Mouse (Mus musculus) CH12.LX (cell line): ENCODE measurements at regions not wholly inside any gene's neighbourhood (a gene's known extent, or its start where the extent isn't known, plus 50 kb on each side); places are given as distances from the start of the nearest gene placed in this dataset.

Experiments
- DNase-seq: peaks from one replicate; pipeline ENCODE4 v3.0.0-alpha.2; 2013; ENCODE audit errors: extremely low read depth
- H3K27ac ChIP-seq: 2 replicates; pipeline ENCODE4 v1.5.1; 2012; ENCODE audit warnings: low read depth, mild to moderate bottlenecking, control low read depth, moderate library complexity; ENCODE audit not compliant: insufficient read depth
- H3K27me3 ChIP-seq: replicated peaks from 2 replicates; pipeline ENCODE3; 2012; ENCODE audit warnings: inconsistent platforms
- H3K36me3 ChIP-seq, 2 experiments: replicated peaks in 1 of 2; 2 replicates each; pipeline versions ENCODE3 to v1.6.1; 2012; ENCODE audit warnings: inconsistent platforms in 1 of 2, low read length in 1 of 2, mild to moderate bottlenecking in 1 of 2, mixed read lengths in 1 of 2, moderate library complexity in 1 of 2; ENCODE audit not compliant: control insufficient read depth in 1 of 2, insufficient read depth in 1 of 2
- H3K4me1 ChIP-seq, 2 experiments: 2 replicates each; pipeline ENCODE4 v1.6.1; 2012; ENCODE audit warnings: inconsistent platforms in 1 of 2, moderate library complexity in 1 of 2; ENCODE audit not compliant: insufficient read depth in 2 of 2, control insufficient read depth in 1 of 2
- H3K4me2 ChIP-seq: 2 replicates; pipeline ENCODE4 v1.6.1; 2012; ENCODE audit warnings: low read depth, mild to moderate bottlenecking, control low read depth; ENCODE audit not compliant: poor library complexity, insufficient read depth, severe bottlenecking
- H3K4me3 ChIP-seq, 3 experiments: fragments of 150-350 bp in 1 of 3; sonication (generic) in 1 of 3; replicated peaks in 1 of 3; 2 replicates each; pipeline versions ENCODE3 to v1.5.1; 2011 to 2012; ENCODE audit warnings: low read depth in 2 of 3, low read length in 2 of 3, mild to moderate bottlenecking in 2 of 3, moderate library complexity in 2 of 3, control low read depth in 1 of 3, improper control_type of control experiment in 1 of 3, inconsistent platforms in 1 of 3, mixed read lengths in 1 of 3; ENCODE audit not compliant: poor library complexity in 1 of 3
- H3K79me2 ChIP-seq: replicated peaks from 2 replicates; pipeline ENCODE4 v1.6.1; 2012; ENCODE audit warnings: mild to moderate bottlenecking, moderate library complexity; ENCODE audit not compliant: control insufficient read depth, poor library complexity, insufficient read depth, severe bottlenecking; ENCODE audit errors: extremely low read depth
- H3K9ac ChIP-seq: 2 replicates; pipeline ENCODE4 v1.6.1; 2012; ENCODE audit warnings: low read depth, mild to moderate bottlenecking, control low read depth, moderate library complexity; ENCODE audit not compliant: insufficient read depth
- H3K9me3 ChIP-seq: replicated peaks from 2 replicates; pipeline ENCODE3; 2012; ENCODE audit warnings: low read length, inconsistent platforms, mixed read lengths
- BHLHE40 ChIP-seq: IDR thresholded peaks from 2 replicates; pipeline ENCODE4 v1.6.1; 2011; ENCODE audit warnings: mild to moderate bottlenecking, low read depth, low read length, improper control_type of control experiment
- CHD1 ChIP-seq: IDR thresholded peaks from 2 replicates; pipeline ENCODE4 v1.6.1; 2012; ENCODE audit warnings: low read depth, low read length, improper control_type of control experiment, inconsistent platforms
- CHD2 ChIP-seq: IDR thresholded peaks from 2 replicates; pipeline ENCODE4 v1.6.1; 2011; ENCODE audit warnings: low read length, improper control_type of control experiment
- CTCF ChIP-seq, 2 experiments: IDR thresholded peaks in 1 of 2; conservative IDR thresholded peaks in 1 of 2; 2 replicates each; pipeline ENCODE4 v1.5.1; 2011 to 2012; ENCODE audit warnings: low read depth in 2 of 2, low read length in 2 of 2, improper control_type of control experiment in 1 of 2, inconsistent platforms in 1 of 2, mild to moderate bottlenecking in 1 of 2, moderate library complexity in 1 of 2
- ELF1 ChIP-seq: IDR thresholded peaks from 2 replicates; pipeline ENCODE4 v1.6.1; 2014; ENCODE audit warnings: low read depth, mild to moderate bottlenecking, inconsistent platforms, low read length, improper control_type of control experiment
- EP300 ChIP-seq: IDR thresholded peaks from 2 replicates; pipeline ENCODE4 v1.6.1; 2011; ENCODE audit warnings: low read length, improper control_type of control experiment
- ETS1 ChIP-seq: conservative IDR thresholded peaks from 2 replicates; pipeline ENCODE4 v1.6.1; 2012; ENCODE audit warnings: low read depth, mild to moderate bottlenecking, inconsistent platforms, low read length, improper control_type of control experiment, moderate library complexity
- HCFC1 ChIP-seq: IDR thresholded peaks from 2 replicates; pipeline ENCODE4 v1.6.1; 2012; ENCODE audit warnings: low read depth, mild to moderate bottlenecking, inconsistent platforms, low read length, improper control_type of control experiment
- JUN ChIP-seq: IDR thresholded peaks from 2 replicates; pipeline ENCODE4 v1.6.1; 2011; ENCODE audit warnings: low read depth, mild to moderate bottlenecking, low read length, improper control_type of control experiment, moderate library complexity; ENCODE audit not compliant: insufficient read depth
- MAFK ChIP-seq: IDR thresholded peaks from 2 replicates; pipeline ENCODE4 v1.6.1; 2011; ENCODE audit warnings: low read length, improper control_type of control experiment; ENCODE audit not compliant: insufficient replicate concordance
- MYC ChIP-seq: IDR thresholded peaks from 2 replicates; pipeline ENCODE4 v1.6.1; 2011; ENCODE audit warnings: low read depth, mild to moderate bottlenecking, improper control_type of control experiment, low read length
- NELFE ChIP-seq: IDR thresholded peaks from 2 replicates; pipeline ENCODE4 v1.6.1; 2011; ENCODE audit warnings: low read depth, low read length, improper control_type of control experiment
- NRF1 ChIP-seq: IDR thresholded peaks from 2 replicates; pipeline ENCODE4 v1.6.1; 2014; ENCODE audit warnings: low read depth, mild to moderate bottlenecking, inconsistent platforms, low read length, improper control_type of control experiment, moderate library complexity
- POLR2AphosphoS2 ChIP-seq: IDR thresholded peaks from 2 replicates; pipeline ENCODE4 v1.6.1; 2011; ENCODE audit warnings: low read depth, low read length, improper control_type of control experiment
- RAD21 ChIP-seq: IDR thresholded peaks from 2 replicates; pipeline ENCODE4 v1.6.1; 2011; ENCODE audit warnings: low read depth, mild to moderate bottlenecking, low read length, improper control_type of control experiment, moderate library complexity
- SIN3A ChIP-seq: IDR thresholded peaks from 2 replicates; pipeline ENCODE4 v1.6.1; 2012; ENCODE audit warnings: low read length, improper control_type of control experiment, inconsistent platforms
- SMC3 ChIP-seq: IDR thresholded peaks from 2 replicates; pipeline ENCODE4 v1.6.1; 2011; ENCODE audit warnings: low read depth, low read length, improper control_type of control experiment
- TBP ChIP-seq: conservative IDR thresholded peaks from 2 replicates; pipeline ENCODE4 v1.6.1; 2011; ENCODE audit warnings: low read depth, low read length, improper control_type of control experiment
- TCF12 ChIP-seq: IDR thresholded peaks from 2 replicates; pipeline ENCODE4 v1.6.1; 2014; ENCODE audit warnings: low read depth, mild to moderate bottlenecking, inconsistent platforms, low read length, improper control_type of control experiment
- UBTF ChIP-seq: IDR thresholded peaks from 2 replicates; pipeline ENCODE4 v1.6.1; 2012; ENCODE audit warnings: low read depth, mild to moderate bottlenecking, inconsistent platforms, low read length, improper control_type of control experiment, moderate library complexity
- USF2 ChIP-seq: conservative IDR thresholded peaks from 2 replicates; pipeline ENCODE4 v1.6.1; 2011; ENCODE audit warnings: low read depth, low read length, improper control_type of control experiment
- ZKSCAN1 ChIP-seq: IDR thresholded peaks from 2 replicates; pipeline ENCODE4 v1.6.1; 2012; ENCODE audit warnings: low read depth, inconsistent platforms, low read length, improper control_type of control experiment, borderline replicate concordance
- ZNF384 ChIP-seq: IDR thresholded peaks from 2 replicates; pipeline ENCODE4 v1.6.1; 2012; ENCODE audit warnings: low read depth, low read length, improper control_type of control experiment, inconsistent platforms
- dilution Hi-C: fragments of 300-500 bp; cut with MboI; formaldehyde crosslinking; loops from 2 replicates; pipeline ENCODE4 v1.14.3; 2020; ENCODE audit warnings: low sequenced_read_pairs; ENCODE audit not compliant: extremely low pct_unique_long_range_greater_than_20kb, extremely low pct_ligation_motif_present
- in situ Hi-C: fragments of 300-500 bp; cut with MboI; formaldehyde crosslinking; loops from 3 replicates; pipeline ENCODE4 v1.14.3; 2019; ENCODE audit warnings: low sequenced_read_pairs, low pct_ligation_motif_present, low pct_unique_long_range_greater_than_20kb, mixed read lengths

- in situ Hi-C loops: no loop called here
- no peak for DNase-seq
- Histone ChIP-seq H3K27ac (no peak overlapping the region), H3K4me1 (peaks cover 0 to 3% of the 10 kb centered on the region in 2 experiments; a peak in 1 of 4 replicates), H3K9ac (no peak overlapping the region), H3K4me2 (no peak overlapping the region), H3K79me2 (no peaks in the 10 kb centered on the region), H3K36me3 (no peaks in the 10 kb centered on the region), H3K9me3 (no peaks in the 10 kb centered on the region), H3K4me3 (no peak overlapping the region), H3K27me3 (no peaks in the 10 kb centered on the region)
- dilution Hi-C loops: no loop called here
- TF ChIP-seq CTCF (conservative IDR thresholded peaks at IDR 0.05 in 1 of 2, IDR thresholded peaks at IDR 0.05 in 1 of 2; ENCODE audit: low read depth in 2 of 2, low read length in 2 of 2) (no peak), RAD21 (no peak), JUN (no peak), CHD2 (no peak), BHLHE40 (no peak), MYC (no peak), ZKSCAN1 (no peak), ELF1 (no peak), MAFK (no peak), ETS1 (no peak), POLR2AphosphoS2 (no peak), HCFC1 (no peak), CHD1 (no peak)
Observed at GRCm38 (mm10) chr7:116857141-116857540, 353.0 kb downstream of the Nucb2 start.

- no peak overlapping the region for H3K4me3 ChIP-seq
- H3K4me1 ChIP-seq: peaks cover 0 to 3% of the 10 kb centered on the region in 2 experiments; a peak in 1 of 4 replicates
- H3K9me3 ChIP-seq: no peaks in the 10 kb centered on the region
- no peaks in the 10 kb centered on the region for H3K79me2 ChIP-seq
- H3K4me2 ChIP-seq: no peak overlapping the region
- no peak for DNase-seq
- no peaks in the 10 kb centered on the region for H3K27me3 ChIP-seq
- dilution Hi-C loops: no loop called here
- in situ Hi-C loops: no loop called here
- H3K9ac ChIP-seq: no peak overlapping the region
- H3K27ac ChIP-seq: no peak overlapping the region
- no peaks in the 10 kb centered on the region for H3K36me3 ChIP-seq
- no peak for TF ChIP-seq NELFE
- TF ChIP-seq CTCF (conservative IDR thresholded peaks at IDR 0.05 in 1 of 2, IDR thresholded peaks at IDR 0.05 in 1 of 2; ENCODE audit: low read depth in 2 of 2, low read length in 2 of 2): no peak
- no peak for TF ChIP-seq SIN3A
- no peak for TF ChIP-seq USF2
- no peak for TF ChIP-seq CHD2
- TF ChIP-seq ZKSCAN1: no peak
- no peak for TF ChIP-seq TCF12
- no peak for TF ChIP-seq ELF1
- TF ChIP-seq CHD1: no peak
- TF ChIP-seq ZNF384: no peak
- TF ChIP-seq UBTF: no peak
- TF ChIP-seq NRF1: no peak
- no peak for TF ChIP-seq EP300
- no peak for TF ChIP-seq MAFK
- no peak for TF ChIP-seq SMC3
- no peak for TF ChIP-seq TBP
- TF ChIP-seq BHLHE40: no peak
Observed at GRCm38 (mm10) chr7:116857744-116858143, 353.6 kb downstream of the Nucb2 start.
